Mouse (Mus musculus): Measurements from ENCODE around the gene Rassf2.

GRCm38 (mm10) chr2:132028894-132029605 is 1.0 kb downstream of the Rassf2 start:
- TF ChIP-seq EP300 (IDR thresholded peaks at IDR 0.05; ENCODE audit: low read depth) (no peak), CTCF (IDR thresholded peaks at IDR 0.05; ENCODE audit: low read depth) (no peak)
